Mouse (Mus musculus): ENCODE data around the gene Zfhx3.

DNA sequence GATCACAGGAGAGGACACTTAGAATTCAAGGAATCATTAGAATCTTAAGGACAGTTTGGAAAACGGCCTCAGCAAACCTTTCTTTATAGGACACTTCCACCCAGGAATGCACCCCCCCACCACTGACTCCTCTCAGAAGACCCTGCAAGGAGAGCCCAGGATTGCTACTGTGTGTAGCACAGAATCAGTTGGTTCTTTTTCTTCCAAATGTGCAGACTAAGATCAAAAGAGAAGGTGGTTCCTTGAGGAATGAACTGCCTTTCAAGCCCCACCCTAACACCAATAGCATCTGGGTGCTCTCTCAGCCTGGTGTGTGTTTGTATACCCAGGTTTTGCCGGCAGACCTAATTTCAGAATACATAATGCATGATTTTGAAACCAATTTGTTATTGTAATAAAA, 279.6 kb downstream of the Zfhx3 start:
- TF ChIP-seq CTCF (IDR thresholded peaks at IDR 0.05) (no peak), EP300 (IDR thresholded peaks at IDR 0.05) (no peak)
